In the genomic region with DNA sequence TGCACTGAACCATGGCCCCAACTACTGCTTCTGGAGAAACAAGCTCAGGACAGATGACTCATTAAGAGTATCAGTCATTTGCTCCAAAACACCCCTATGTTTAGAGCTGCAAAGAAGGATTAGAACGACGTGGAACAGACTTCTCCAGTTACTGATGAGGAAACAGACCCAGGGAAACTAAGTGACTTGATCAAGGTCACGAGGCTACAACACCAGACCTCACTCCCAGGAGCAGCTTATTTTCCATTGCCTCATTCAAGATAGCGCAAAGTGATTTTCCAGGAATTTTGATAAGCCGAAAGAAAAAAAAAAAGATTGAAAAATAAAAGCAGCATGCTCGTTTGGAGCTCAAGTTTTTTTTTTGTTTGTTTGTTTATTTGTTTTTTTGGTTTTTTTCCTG, we compare ENCODE assay signal across 21 mouse cellular contexts. TPM values are rescaled to one million over a fixed set of nuclear protein-coding genes. Genes with fewer than 3 reads are reported as not detected.
A peak's percentile ranks its signal among the peaks of the same experiment; 100 is the strongest.
DNase-seq lines count a peak whose midpoint lies in the region; ATAC-seq and TF ChIP-seq lines count a peak whose summit lies in the region.
"Had no signal": no experiment of that assay in that cellular context is flagged by ENCODE, and none has a peak within 500 bp of the region (broad histone marks: within the 10 kb centered on the region; RNA-seq: fewer than 3 reads in every experiment).

No protein-coding gene starts in this region.

- H3K4me2 ChIP-seq in lung, embryonic 14.5 days = peak overlapping the region; percentile 79
- H3K4me2 ChIP-seq in heart, embryonic 16.5 days (ENCODE audit: low read depth, low read length) = peak overlapping the region; percentile 32; the same call in 1 of the 2 replicates

- intact Hi-C loops in heart, postnatal 10 days (cut with DNase I) = loop anchor here (5.0 to 10.0 kb wide), 2 partner anchors 35 to 547 kb away; no protein-coding TSS in a partner anchor

- H3K27me3 ChIP-seq in lung, embryonic 14.5 days (ENCODE audit: insufficient read depth, low read length) = no peaks in the 10 kb centered on the region
- H3K27me3 ChIP-seq in heart, embryonic 16.5 days (ENCODE audit: control insufficient read depth, insufficient read depth, low read length) = no peaks in the 10 kb centered on the region
- H3K27me3 ChIP-seq: hindbrain, embryonic 15.5 days had no signal

- no peaks in the 10 kb centered on the region for H3K9me3 ChIP-seq in lung, embryonic 14.5 days (ENCODE audit: low read depth, low read length)
- H3K9me3 ChIP-seq in heart, embryonic 16.5 days (replicated peaks; ENCODE audit: control insufficient read depth, low read length) = no peaks in the 10 kb centered on the region
- H3K9me3 ChIP-seq: hindbrain, embryonic 15.5 days; midbrain, embryonic 10.5 days had no signal

- DNase-seq in heart, adult 9 months (ENCODE audit: low spot score in 2 of 2) = peak; percentile 41 to 49
- DNase-seq in heart, postnatal 10 days = no peak
- no peak for DNase-seq in lung, embryonic 14.5 days
- DNase-seq in lung, adult 18-20 months = no peak
- DNase-seq in skeletal muscle tissue, adult 2 months (ENCODE audit: low read depth, low spot score) = peak; percentile 64
- no peak for DNase-seq in ovary, adult 18-20 months (ENCODE audit: low spot score)
- DNase-seq: adrenal gland, postnatal 10 days; cerebellum, adult 8-10 months; kidney, adult 9 months; lung, postnatal 36 days; retina, postnatal 1 day; thymus, adult 18-20 months had no signal

- peaks cover 13% of the 10 kb centered on the region for H3K4me1 ChIP-seq in lung, embryonic 14.5 days (ENCODE audit: insufficient read depth)
- peaks cover 28% of the 10 kb centered on the region for H3K4me1 ChIP-seq in heart, embryonic 16.5 days (ENCODE audit: control insufficient read depth, insufficient read depth, low read length)

- H3K4me3 ChIP-seq in lung, embryonic 14.5 days (ENCODE audit: low read depth, low read length) = no peak overlapping the region
- no peak overlapping the region for H3K4me3 ChIP-seq in heart, embryonic 16.5 days (ENCODE audit: low read length)

- H3K27ac ChIP-seq in lung, embryonic 14.5 days (ENCODE audit: low read depth) = no peak overlapping the region
- H3K27ac ChIP-seq in heart, embryonic 16.5 days (ENCODE audit: low read length) = peak overlapping the region; percentile 83
- H3K27ac ChIP-seq: liver, embryonic 14.5 days had no signal

- 70% methylated on average over 6 of the region's 6 CpGs for WGBS in lung, embryonic 14.5 days
- WGBS in heart, embryonic 16.5 days = 27% methylated on average over 6 of the region's 6 CpGs

- ATAC-seq in lung, embryonic 14.5 days (ENCODE audit: insufficient read depth) = no peak
- no peak for ATAC-seq in heart, embryonic 16.5 days (replicated peaks; ENCODE audit: extremely low read depth, insufficient read depth, low FRiP score)
- ATAC-seq: forebrain, embryonic 14.5 days had no signal

- peaks cover 34% of the 10 kb centered on the region for H3K36me3 ChIP-seq in lung, embryonic 14.5 days (ENCODE audit: insufficient read depth)
- peaks cover 11% of the 10 kb centered on the region for H3K36me3 ChIP-seq in heart, embryonic 16.5 days (ENCODE audit: control insufficient read depth, insufficient read depth)

- no peak overlapping the region for H3K9ac ChIP-seq in lung, embryonic 14.5 days
- no peak overlapping the region for H3K9ac ChIP-seq in heart, embryonic 16.5 days (ENCODE audit: low read length)
- H3K9ac ChIP-seq: liver, embryonic 14.5 days had no signal

- no peak for TF ChIP-seq CTCF in lung, embryonic 14.5 days (IDR thresholded peaks at IDR 0.05; ENCODE audit: low read depth)

RNA-seq across cellular contexts. Expression of gene Irs1, which starts 9.4 kb away (rescaled TPM):
- total RNA-seq in heart, postnatal 10 days (2021) = 10 to 100 TPM; 29.7 to 41.2 TPM
- 17.6 and 19.5 TPM in 2 replicates for polyA plus RNA-seq in lung, embryonic 14.5 days (2014; fragmentation: Nextera tagmentation; extraction: Ambion mirVana)
- polyA plus RNA-seq in heart, embryonic 16.5 days (2015; fragmentation: Nextera tagmentation; extraction: Ambion mirVana) = 8.2 and 9.4 TPM in 2 replicates

RNA-seq across cellular contexts. Expression of gene Rhbdd1, which starts 34.4 kb away (rescaled TPM):
- 10 to 100 TPM; 10.7 to 11.6 TPM for total RNA-seq in heart, postnatal 10 days (2021)
- 6.4 and 7.6 TPM in 2 replicates for polyA plus RNA-seq in lung, embryonic 14.5 days (2014; fragmentation: Nextera tagmentation; extraction: Ambion mirVana)
- polyA plus RNA-seq in heart, embryonic 16.5 days (2015; fragmentation: Nextera tagmentation; extraction: Ambion mirVana) = 8.9 and 10.3 TPM in 2 replicates

RNA-seq across cellular contexts. Expression of gene Gm9747, which starts 48.9 kb away (rescaled TPM):
- not detected for total RNA-seq in heart, postnatal 10 days (2021)
- 46.3 and 52.0 TPM in 2 replicates for polyA plus RNA-seq in lung, embryonic 14.5 days (2014; fragmentation: Nextera tagmentation; extraction: Ambion mirVana)
- 31.6 and 33.8 TPM in 2 replicates for polyA plus RNA-seq in heart, embryonic 16.5 days (2015; fragmentation: Nextera tagmentation; extraction: Ambion mirVana)
- total RNA-seq: adrenal gland, postnatal 10 days; layer of hippocampus, postnatal 25 days; left cerebral cortex, postnatal 36 days had no signal
- polyA plus RNA-seq: large intestine, adult 2 months; small intestine, adult 2 months had no signal

Comparison
In these comparisons a context has a peak if more than half of its experiments do, and no peak if none do; other contexts are left out.
1. DNase-seq: peak in heart, adult 9 months (2 of 2) and skeletal muscle tissue, adult 2 months (single experiment); none in heart, postnatal 10 days (0 of 2), lung, embryonic 14.5 days (single experiment), lung, adult 18-20 months (0 of 2) and ovary, adult 18-20 months (single experiment).